Mouse (Mus musculus): ENCODE results near the gene Ece2. TPM values are rescaled to one million over a fixed set of nuclear protein-coding genes. Genes with fewer than 3 reads are reported as not detected.

Ece2 gene
- total RNA-seq, 2 experiments from 2014 or later = 0.13 to 0.32 TPM

- DNase-seq = no peak
These were observed 61.1 kb downstream of the Ece2 start for GRCm38 (mm10) chr16:20690774-20691173.

GRCm38 (mm10) chr16:20691617-20692016, 62.0 kb downstream of the Ece2 start:
- DNase-seq = no peak

- DNase-seq = peak; percentile 20
These were observed 62.8 kb downstream of the Ece2 start for GRCm38 (mm10) chr16:20692241-20692965.

GRCm38 (mm10) chr16:20693111-20693701, 63.6 kb downstream of the Ece2 start, which contains the start of gene Fam131a:
Gene Fam131a (plus strand): TSS chr16:20693241.
- peak; percentile 90 for DNase-seq

GRCm38 (mm10) chr16:20694781-20695180, 65.2 kb downstream of the Ece2 start:
- peak; percentile 80 for DNase-seq

GRCm38 (mm10) chr16:20695622-20696323, 66.1 kb downstream of the Ece2 start:
- DNase-seq = peak; percentile 82

Small RNA genes within 50 kb of the gene (microRNA-seq; reads per million reads assigned to microRNA genes)
- gene Mir1224 (ENCODE audit: borderline replicate concordance in 2 of 2) = 0 to 1.5 reads per million in 2 experiments

Other genes starting within 250 kb of the Ece2 start
- gene Abcc5, start 203.4 kb upstream of the Ece2 start, total RNA-seq (2021) = 10 to 100 TPM; 51.1 to 53.5 TPM
- 10 to 100 TPM; 50.0 to 50.1 TPM for gene Eif2b5, start 131.0 kb upstream of the Ece2 start, total RNA-seq (2021)
- 10 to 100 TPM; 26.4 to 29.1 TPM for gene Dvl3, start 112.8 kb upstream of the Ece2 start, total RNA-seq (2021)
- gene Ap2m1, start 94.3 kb upstream of the Ece2 start, total RNA-seq (2021) = 100 to 1,000 TPM; 137 to 146 TPM
- 10 to 100 TPM; 58.0 to 61.4 TPM for gene Abcf3, start 81.3 kb upstream of the Ece2 start, total RNA-seq (2021)
- not detected for gene Vwa5b2, start 40.4 kb upstream of the Ece2 start, total RNA-seq (2021)
- gene Eef1akmt4, start 18.2 kb upstream of the Ece2 start, total RNA-seq (2021) = 1 to 10 TPM; 5.1 to 5.7 TPM
- not detected for gene Gm49333, start 18.2 kb upstream of the Ece2 start, total RNA-seq (2021)
- 10 to 100 TPM; 10.9 to 16.8 TPM for gene Alg3, start 18.1 kb upstream of the Ece2 start, total RNA-seq (2021)
- 1 to 10 TPM; 1.2 to 1.6 TPM for gene Camk2n2, start 8.5 kb upstream of the Ece2 start, total RNA-seq (2021)
- 100 to 1,000 TPM; 177 to 187 TPM for gene Psmd2, start 21.8 kb downstream of the Ece2 start, total RNA-seq (2021)
- 100 to 1,000 TPM; 356 to 390 TPM for gene Eif4g1, start 38.5 kb downstream of the Ece2 start, total RNA-seq (2021)
- gene Fam131a, start 63.4 kb downstream of the Ece2 start, total RNA-seq (2021) = 10 to 100 TPM; 31.5 to 57.0 TPM
- gene Polr2h, start 87.8 kb downstream of the Ece2 start, total RNA-seq (2021) = 1 to 10 TPM; 8.2 to 8.3 TPM
- 1 to 10 TPM; 2.0 to 3.2 TPM for gene Clcn2, start 87.9 kb downstream of the Ece2 start, total RNA-seq (2021)
- gene Chrd, start 103.3 kb downstream of the Ece2 start, total RNA-seq (2021) = 1 to 10 TPM; 3.2 to 3.6 TPM
- 1 to 10 TPM; 2.1 to 3.0 TPM for gene Thpo, start 104.7 kb downstream of the Ece2 start, total RNA-seq (2021)